Mouse (Mus musculus) 416B (cell line): Measurements from ENCODE around the gene Gm21750.
A peak's percentile ranks its signal among the peaks of the same experiment; 100 is the strongest.
"Not testable (repeated sequence)": the region's sequence is repeated elsewhere in the genome, so short reads cannot be mapped to it uniquely, and the experiment has no call there.

Experiments
- DNase-seq: peaks from one replicate; pipeline ENCODE4 v3.0.0; 2011; ENCODE audit warnings: low read depth

The Gm21750 gene

GRCm38 (mm10) chr14:73660925-73661324 is at the start of gene Gm21750:
Gm21750 (plus strand) TSS chr14:73661225.
- DNase-seq, result not testable (repeated sequence)

- DNase-seq, result not testable (repeated sequence)
Observed at GRCm38 (mm10) chr14:73614961-73615360, 46.1 kb upstream of the Gm21750 start.

DNA sequence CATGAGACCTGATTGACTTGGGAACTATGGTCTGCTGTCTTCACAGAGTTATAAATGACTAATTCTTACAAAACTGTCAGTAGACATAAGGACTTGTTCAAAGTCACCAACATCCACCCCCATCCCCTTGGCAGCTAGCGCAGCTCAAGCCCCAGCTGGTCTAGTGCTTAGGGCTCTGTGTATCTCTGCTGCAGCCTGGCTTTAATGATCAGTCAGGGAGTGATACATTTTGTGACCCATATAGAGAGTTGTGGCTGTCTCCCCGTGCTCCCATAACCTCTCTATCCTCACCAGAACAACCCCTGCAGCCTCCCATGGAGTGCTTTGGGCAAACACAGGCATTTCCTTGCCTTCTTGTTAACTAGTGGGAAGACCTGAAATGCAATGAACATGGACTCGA is 40.1 kb upstream of the Gm21750 start:
- DNase-seq, result no peak

DNA sequence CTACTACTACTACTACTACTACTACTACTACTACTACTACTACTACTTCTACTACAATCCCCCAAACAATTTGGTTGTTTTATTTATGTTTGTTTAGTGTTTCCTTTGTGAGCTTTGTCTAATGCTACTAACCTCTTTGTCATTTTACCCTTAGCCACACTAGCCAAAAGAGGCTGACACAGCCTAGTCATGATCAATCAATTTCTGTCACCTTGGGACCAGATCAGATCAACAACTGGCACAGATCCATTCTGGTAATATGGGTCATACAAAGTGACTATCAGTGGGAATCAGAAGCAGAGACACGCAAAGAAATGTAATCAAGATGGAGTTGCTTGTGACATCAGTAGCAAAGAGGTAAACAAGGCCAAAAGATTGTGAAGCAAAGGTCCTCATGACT is 38.0 kb upstream of the Gm21750 start:
- DNase-seq, result no peak

DNA sequence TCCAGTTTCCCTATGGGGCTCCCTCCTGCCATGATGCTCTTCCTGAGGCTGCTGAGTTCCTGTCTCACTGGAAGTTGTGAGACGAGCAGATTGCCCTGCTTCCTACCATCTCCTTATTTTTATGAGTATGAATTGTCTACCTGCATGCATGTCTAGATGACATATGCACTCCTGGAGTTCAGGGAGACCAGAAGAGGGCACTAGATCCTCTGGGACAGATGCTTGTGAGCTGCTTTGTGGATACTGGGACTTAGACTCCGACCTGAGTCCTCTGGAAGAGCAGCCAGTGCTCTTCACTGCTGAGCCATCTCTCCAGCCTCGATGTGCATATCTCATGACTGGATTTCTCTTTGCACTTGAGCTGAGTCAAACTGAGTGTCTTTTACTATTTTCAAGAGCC is 35.6 kb upstream of the Gm21750 start:
- peak; percentile 49 for DNase-seq

GRCm38 (mm10) chr14:73631511-73631910 is 29.5 kb upstream of the Gm21750 start:
- no peak for DNase-seq

GRCm38 (mm10) chr14:73632648-73633263 is 28.3 kb upstream of the Gm21750 start:
- peak; percentile 97 for DNase-seq

DNA sequence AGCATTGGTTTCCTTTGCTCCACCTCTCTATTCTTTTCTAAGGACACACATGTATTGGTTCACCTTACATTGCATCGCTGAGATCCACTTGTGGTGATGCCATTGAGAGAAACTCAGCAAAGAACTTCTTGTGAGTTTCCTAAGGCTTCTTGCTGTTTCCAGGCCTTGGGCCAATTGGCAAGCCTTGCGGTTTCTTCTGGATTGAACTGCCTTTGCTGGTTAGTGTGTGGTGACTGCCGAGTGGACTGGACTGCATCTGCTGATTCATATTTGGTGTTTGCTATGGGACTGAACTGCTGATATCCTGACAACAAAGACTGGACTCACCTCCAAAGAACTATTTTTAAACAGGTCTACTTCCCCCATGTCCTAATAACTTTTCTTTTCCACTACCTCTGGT is 26.7 kb upstream of the Gm21750 start:
- DNase-seq, result peak; percentile 39

DNA sequence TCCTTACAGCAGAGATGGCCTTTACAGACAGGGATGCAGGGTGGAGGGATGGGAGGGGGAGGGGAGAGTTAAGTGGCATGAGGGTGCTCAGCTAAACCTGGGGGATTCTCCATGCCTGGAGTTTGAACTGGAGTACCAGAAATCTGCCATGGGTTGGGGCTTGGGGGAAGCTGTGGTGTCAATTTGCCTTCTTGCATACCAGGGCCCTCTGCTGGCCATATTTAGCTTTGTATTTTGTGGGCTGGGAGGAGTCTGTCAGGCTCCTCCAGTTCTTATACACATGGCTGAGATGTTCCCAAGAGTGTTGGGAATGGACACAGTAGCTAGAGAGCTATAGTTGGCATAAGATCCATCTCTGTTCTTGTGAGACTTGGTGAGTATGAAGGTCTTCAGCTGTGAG is 23.6 kb upstream of the Gm21750 start:
- peak; percentile 74 for DNase-seq

GRCm38 (mm10) chr14:73650179-73650578 is 10.8 kb upstream of the Gm21750 start:
- no peak for DNase-seq

- DNase-seq, result no peak
Observed at GRCm38 (mm10) chr14:73670091-73670490, 9.1 kb downstream of the Gm21750 start.

DNA sequence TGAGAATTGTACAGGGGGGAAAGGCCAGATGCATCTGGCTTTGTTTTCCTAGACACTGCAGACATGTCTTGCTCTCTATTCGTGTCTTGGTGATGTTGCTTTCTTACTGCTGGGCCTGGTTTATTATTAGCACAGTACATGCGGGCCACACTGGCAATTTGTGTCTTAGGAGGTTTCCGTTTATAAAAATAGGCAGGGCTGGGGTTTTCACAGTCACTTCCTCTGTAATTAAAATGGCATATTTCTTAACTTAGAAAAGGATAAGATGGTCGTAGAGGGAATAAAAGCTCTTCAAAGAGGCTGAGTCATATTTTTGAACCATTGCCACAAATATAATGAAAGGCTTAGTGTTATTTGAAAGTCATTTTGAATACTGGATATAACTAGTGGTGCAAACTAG is 26.7 kb downstream of the Gm21750 start:
- peak; percentile 79 for DNase-seq

DNA sequence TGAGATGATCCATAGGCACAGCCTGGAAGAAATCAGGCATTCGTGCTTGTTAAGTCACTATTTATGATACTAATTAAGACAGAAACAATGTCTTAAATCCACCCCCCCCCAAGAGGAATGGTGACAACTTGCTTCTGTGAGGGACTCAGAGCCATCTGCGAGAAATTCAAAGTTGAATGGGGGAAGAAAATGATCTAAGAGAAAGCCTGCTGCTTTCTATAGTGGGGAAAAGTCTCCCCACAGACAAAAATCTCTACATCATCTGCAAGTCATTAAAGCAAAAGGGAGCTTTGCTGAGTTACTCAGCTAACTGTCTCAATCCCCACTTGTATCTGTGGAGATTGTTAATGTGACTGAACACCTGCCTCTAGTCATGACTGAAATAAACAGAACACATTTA is 27.4 kb downstream of the Gm21750 start:
- DNase-seq, result no peak

- DNase-seq, result peak; percentile 20
Observed at GRCm38 (mm10) chr14:73700256-73700655, 39.2 kb downstream of the Gm21750 start.

DNA sequence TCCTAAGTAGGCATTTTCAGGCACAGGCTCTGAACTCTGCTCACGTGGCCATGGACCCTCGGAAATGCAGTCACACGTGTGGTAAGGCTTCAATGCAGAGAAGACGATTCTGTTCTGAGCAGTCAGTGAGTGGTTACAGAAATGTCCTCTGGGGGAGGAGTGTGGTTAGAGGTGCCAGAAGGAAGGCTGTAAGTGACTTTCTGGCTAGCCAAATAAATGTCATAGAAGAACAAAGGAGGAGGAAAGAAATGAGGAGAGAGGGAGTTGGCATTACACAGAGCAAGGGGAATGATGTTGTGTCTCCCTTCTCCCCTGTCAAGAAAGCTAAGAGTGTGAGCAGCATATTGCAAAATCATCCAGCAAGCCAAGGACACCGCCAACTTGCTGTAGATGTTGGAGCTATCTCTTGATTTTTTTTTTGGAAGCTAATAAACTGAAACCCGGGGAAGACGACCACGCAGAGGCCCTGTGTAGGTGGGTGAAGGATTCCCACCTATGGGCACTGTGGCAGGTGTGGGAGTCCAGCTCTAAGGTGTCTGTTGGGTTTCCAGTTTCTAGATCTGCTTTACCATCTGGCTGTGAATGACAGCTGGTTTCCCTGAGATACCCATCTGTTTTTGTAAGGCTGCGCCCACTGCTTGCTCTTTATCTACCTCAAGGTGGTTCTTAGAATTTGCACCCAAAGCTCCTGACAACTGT is 48.5 kb downstream of the Gm21750 start:
- no peak for DNase-seq
